Mouse (Mus musculus) hindbrain, embryonic 15.5 days (tissue): ENCODE measurements around the gene Ada. TPM values are rescaled to one million over a fixed set of nuclear protein-coding genes. Genes with fewer than 3 reads are reported as not detected.
"Not testable (repeated sequence)": the region's sequence is repeated elsewhere in the genome, so short reads cannot be mapped to it uniquely, and the experiment has no call there.

ENCODE experiments used
- ATAC-seq: fragments of 200-750 bp; cut with Nextera tagmentation; 2 replicates; pipeline ENCODE4 v1.8.0; 2017; ENCODE audit warnings: low read depth, moderate number of reproducible peaks, moderate TSS enrichment; ENCODE audit not compliant: low FRiP score
- H3K27ac ChIP-seq: fragments of 300-500 bp; sonication (generic); replicated peaks from 2 replicates; pipeline ENCODE4 v1.5.1; 2015; ENCODE audit warnings: mild to moderate bottlenecking, inconsistent platforms
- H3K27me3 ChIP-seq: fragments of 300-500 bp; sonication (generic); 2 replicates; pipeline ENCODE4 v1.6.1; 2015; ENCODE audit warnings: control low read depth, inconsistent platforms
- H3K36me3 ChIP-seq: fragments of 300-500 bp; sonication (generic); 2 replicates; pipeline ENCODE4 v1.6.1; 2015; ENCODE audit warnings: control low read depth, inconsistent platforms
- H3K4me1 ChIP-seq: fragments of 300-500 bp; sonication (generic); replicated peaks from 2 replicates; pipeline ENCODE4 v1.6.1; 2015; ENCODE audit warnings: control low read depth, inconsistent platforms
- H3K4me2 ChIP-seq: fragments of 300-500 bp; sonication (generic); 2 replicates; pipeline ENCODE4 v1.6.1; 2015; ENCODE audit warnings: moderate library complexity, mild to moderate bottlenecking, inconsistent platforms
- H3K4me3 ChIP-seq: fragments of 300-500 bp; sonication (generic); 2 replicates; pipeline ENCODE4 v1.5.1; 2015; ENCODE audit warnings: mild to moderate bottlenecking, inconsistent platforms
- H3K9ac ChIP-seq: fragments of 300-500 bp; sonication (generic); 2 replicates; pipeline ENCODE4 v1.6.1; 2015; ENCODE audit warnings: inconsistent platforms
- H3K9me3 ChIP-seq: fragments of 300-500 bp; sonication (generic); 2 replicates; pipeline ENCODE4 v1.6.1; 2016; ENCODE audit warnings: control low read depth, inconsistent platforms
- WGBS: fragments of 180-500 bp; shearing (Covaris S2); methylation state at CpG from one replicate; pipeline ENCODE4 v1.1.7; 2015; 5-methylcytosine and 5-hydroxymethylcytosine counted together
- polyA plus RNA-seq: library from polyadenylated mRNA; unstranded; fragments of >200 nt; fragmentation: Nextera tagmentation; extraction: Ambion mirVana; gene quantifications from 2 replicates; pipeline ENCODE4 v1.2.1, GENCODE M21; 2015

The Ada gene
- polyA plus RNA-seq, 1 experiment from 2014 or later = 4.2 TPM

DNA sequence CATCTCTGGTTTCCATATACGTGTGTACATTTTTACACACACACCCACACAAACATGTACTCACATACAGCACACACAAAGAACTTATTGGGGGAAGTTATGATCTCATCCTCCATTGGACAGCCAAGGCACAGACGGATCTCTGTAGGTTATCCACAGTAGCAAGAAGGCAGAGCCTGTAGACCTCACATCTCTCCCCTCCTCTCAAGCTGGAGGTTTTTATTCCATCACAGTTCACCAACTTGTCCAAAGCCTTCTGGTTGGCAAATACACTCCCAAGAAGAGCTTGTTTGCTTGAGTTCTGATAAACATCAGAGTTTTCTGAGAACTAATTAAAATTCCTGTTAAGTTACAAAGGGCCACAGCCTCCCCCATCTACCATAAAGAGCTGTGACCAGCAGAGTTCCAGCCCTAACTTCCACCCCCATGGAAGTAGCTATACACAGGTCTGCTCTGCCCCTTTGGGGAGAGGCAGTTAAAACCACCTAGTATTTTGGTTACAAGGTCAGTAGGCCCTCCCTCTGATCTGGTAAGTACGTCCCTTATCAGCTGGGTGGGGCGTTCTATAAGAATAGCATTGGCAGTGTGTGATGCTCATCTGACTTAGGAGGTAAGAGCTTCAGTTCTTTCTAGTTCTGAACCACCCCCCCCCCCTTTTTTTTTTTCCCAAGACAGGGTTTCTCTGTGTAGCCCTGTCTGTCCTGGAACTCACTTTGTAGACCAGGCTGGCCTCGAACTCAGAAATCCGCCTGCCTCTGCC is 58.0 kb downstream of the Ada start:
- ATAC-seq = no peak
- WGBS = 95% methylated on average over 6 of the region's 6 CpGs
- Histone ChIP-seq H3K4me3 (no peak overlapping the region), H3K4me1 (peaks cover 16% of the 10 kb centered on the region), H3K9ac (no peak overlapping the region), H3K4me2 (no peak overlapping the region), H3K27ac (no peak overlapping the region), H3K9me3 (no peaks in the 10 kb centered on the region), H3K27me3 (no peaks in the 10 kb centered on the region), H3K36me3 (no peaks in the 10 kb centered on the region)

GRCm38 (mm10) chr2:163690409-163691304 is 59.4 kb downstream of the Ada start:
- no peak overlapping the region for H3K4me2 ChIP-seq
- peaks cover 16% of the 10 kb centered on the region for H3K4me1 ChIP-seq
- no peak; the same call in 1 of the 2 replicates for ATAC-seq
- H3K9ac ChIP-seq = no peak overlapping the region
- no peaks in the 10 kb centered on the region for H3K9me3 ChIP-seq
- H3K27me3 ChIP-seq = no peaks in the 10 kb centered on the region
- WGBS = 54% methylated on average over 8 of the region's 8 CpGs
- H3K36me3 ChIP-seq = no peaks in the 10 kb centered on the region
- H3K4me3 ChIP-seq = no peak overlapping the region
- H3K27ac ChIP-seq = 0 out of 2 replicates have a peak overlapping the region, but pooled peaks have one; percentile 44

DNA sequence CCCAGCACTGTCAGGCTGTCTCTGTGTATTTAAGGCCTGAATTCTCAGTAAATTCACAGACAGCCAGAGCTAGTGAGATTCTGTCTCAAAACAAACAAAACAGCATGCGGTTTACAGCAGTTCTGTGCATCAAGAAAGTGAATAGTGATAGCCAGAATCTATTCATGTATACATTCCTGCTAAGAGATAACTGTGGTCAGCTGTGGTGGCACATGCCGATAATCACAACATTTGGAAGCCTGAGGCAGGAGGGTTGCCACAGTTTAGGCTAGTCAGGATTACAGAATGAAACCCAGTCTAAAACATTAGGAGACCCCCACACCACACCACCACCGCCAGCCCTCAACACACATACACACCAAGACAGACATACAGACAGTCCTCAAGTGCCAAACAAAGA is 60.3 kb downstream of the Ada start:
- Histone ChIP-seq H3K4me2 (no peak overlapping the region), H3K36me3 (no peaks in the 10 kb centered on the region), H3K4me3 (no peak overlapping the region), H3K4me1 (peaks cover 16% of the 10 kb centered on the region), H3K9ac (no peak overlapping the region), H3K27me3 (no peaks in the 10 kb centered on the region), H3K27ac (peak overlapping the region; percentile 9; the same call in 1 of the 2 replicates), H3K9me3 (no peaks in the 10 kb centered on the region)
- WGBS = 81% methylated on average over 3 of the region's 3 CpGs
- no peak for ATAC-seq

DNA sequence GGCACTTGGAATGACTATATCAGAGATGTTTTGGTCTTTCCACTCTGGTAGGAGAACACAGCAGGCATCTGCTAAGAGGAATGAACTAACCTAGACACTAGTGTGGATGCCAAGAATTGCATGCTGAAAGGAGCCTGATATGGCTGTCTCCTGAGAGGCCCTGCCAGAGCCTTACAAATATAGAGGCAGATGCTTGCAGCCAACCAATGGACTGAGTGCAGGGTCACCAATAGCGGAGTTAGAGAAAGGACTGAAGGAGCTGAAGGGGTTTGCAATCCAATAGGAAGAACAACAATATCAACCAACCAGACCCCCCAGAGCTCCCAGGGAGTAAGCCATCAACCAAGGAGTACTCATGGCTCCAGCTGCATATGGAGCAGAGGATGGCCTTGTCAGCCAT is 61.7 kb downstream of the Ada start:
- not testable (repeated sequence) for H3K27me3 ChIP-seq, ATAC-seq, H3K36me3 ChIP-seq, H3K9me3 ChIP-seq, H3K4me3 ChIP-seq, H3K27ac ChIP-seq, H3K9ac ChIP-seq, H3K4me2 ChIP-seq
- WGBS = 93% methylated on average over 1 of the region's 1 CpGs
- H3K4me1 ChIP-seq = peaks cover 11% of the 10 kb centered on the region

- peaks cover 8% of the 10 kb centered on the region for H3K4me1 ChIP-seq
- no peak overlapping the region for H3K9ac ChIP-seq
- H3K9me3 ChIP-seq = no peaks in the 10 kb centered on the region
- no peak for ATAC-seq
- no peak overlapping the region for H3K4me2 ChIP-seq
- no peak overlapping the region for H3K27ac ChIP-seq
- no peak overlapping the region for H3K4me3 ChIP-seq
- WGBS = 80% methylated on average over 3 of the region's 3 CpGs
- H3K36me3 ChIP-seq = no peaks in the 10 kb centered on the region
- H3K27me3 ChIP-seq = no peaks in the 10 kb centered on the region
These were observed 63.2 kb downstream of the Ada start for GRCm38 (mm10) chr2:163686886-163687285.

DNA sequence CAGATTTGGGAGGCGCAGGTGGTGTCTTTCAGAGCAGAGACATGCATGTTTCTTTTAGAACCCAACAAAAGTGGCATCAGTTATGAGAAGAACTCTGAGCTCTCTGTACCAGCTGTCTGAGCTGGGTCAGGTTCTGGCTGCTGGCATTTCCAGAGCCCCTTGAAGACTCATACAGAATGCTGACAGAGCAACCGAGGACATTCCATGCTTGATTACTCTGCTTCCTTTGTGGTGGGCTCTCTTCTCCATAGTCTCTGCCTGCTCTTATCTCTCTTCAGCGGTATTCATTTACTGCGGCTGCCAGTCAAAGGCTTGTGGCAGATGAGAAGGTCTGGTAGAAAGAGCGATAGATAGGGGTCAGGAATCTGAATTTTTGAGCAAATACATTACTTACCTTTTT is 63.8 kb downstream of the Ada start:
- H3K27ac ChIP-seq = no peak overlapping the region
- no peaks in the 10 kb centered on the region for H3K27me3 ChIP-seq
- no peaks in the 10 kb centered on the region for H3K9me3 ChIP-seq
- no peak for ATAC-seq
- H3K4me3 ChIP-seq = no peak overlapping the region
- 78% methylated on average over 5 of the region's 5 CpGs for WGBS
- no peak overlapping the region for H3K4me2 ChIP-seq
- no peaks in the 10 kb centered on the region for H3K36me3 ChIP-seq
- no peak overlapping the region for H3K9ac ChIP-seq
- H3K4me1 ChIP-seq = peaks cover 8% of the 10 kb centered on the region

GRCm38 (mm10) chr2:163685761-163686200 is 64.3 kb downstream of the Ada start:
- Histone ChIP-seq H3K9ac (no peak overlapping the region), H3K4me1 (peaks cover 5% of the 10 kb centered on the region), H3K9me3 (no peaks in the 10 kb centered on the region), H3K27me3 (no peaks in the 10 kb centered on the region), H3K4me2 (no peak overlapping the region), H3K36me3 (no peaks in the 10 kb centered on the region), H3K27ac (peak overlapping the region; percentile 28; the same call in 1 of the 2 replicates), H3K4me3 (no peak overlapping the region)
- 74% methylated on average over 6 of the region's 6 CpGs for WGBS
- no peak for ATAC-seq

DNA sequence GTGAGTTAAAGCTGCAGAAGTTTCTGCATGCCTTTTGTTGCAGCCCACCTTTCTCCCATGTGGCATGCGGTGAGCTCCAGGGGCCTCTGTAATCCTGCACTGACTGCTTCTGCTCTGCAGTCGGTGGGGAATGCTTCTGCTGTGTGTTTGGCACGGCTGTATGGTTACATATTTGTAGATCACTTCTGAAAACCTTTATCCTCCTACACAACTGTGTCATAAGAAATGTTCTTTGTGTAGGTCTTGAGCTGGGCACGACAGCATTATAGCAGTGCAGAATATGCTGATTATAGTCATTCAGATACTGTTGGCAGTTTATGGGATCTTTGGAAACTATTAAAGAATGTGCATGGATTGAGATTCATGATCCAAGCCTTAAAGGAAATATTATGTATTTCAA is 64.8 kb downstream of the Ada start:
- H3K9me3 ChIP-seq = no peaks in the 10 kb centered on the region
- WGBS = 69% methylated on average over 4 of the region's 4 CpGs
- no peaks in the 10 kb centered on the region for H3K27me3 ChIP-seq
- no peak for ATAC-seq
- H3K4me1 ChIP-seq = peaks cover 1% of the 10 kb centered on the region
- no peaks in the 10 kb centered on the region for H3K36me3 ChIP-seq
- H3K4me2 ChIP-seq = no peak overlapping the region
- H3K4me3 ChIP-seq = no peak overlapping the region
- peak overlapping the region; percentile 28; the same call in 1 of the 2 replicates for H3K27ac ChIP-seq
- H3K9ac ChIP-seq = no peak overlapping the region

GRCm38 (mm10) chr2:163682344-163682743 is 67.7 kb downstream of the Ada start:
- no peak overlapping the region for H3K9ac ChIP-seq
- H3K27ac ChIP-seq = no peak overlapping the region
- WGBS = 94% methylated on average over 2 of the region's 2 CpGs
- H3K27me3 ChIP-seq = no peaks in the 10 kb centered on the region
- no peak overlapping the region for H3K4me2 ChIP-seq
- no peaks in the 10 kb centered on the region for H3K9me3 ChIP-seq
- no peak for ATAC-seq
- no peaks in the 10 kb centered on the region for H3K36me3 ChIP-seq
- no peaks in the 10 kb centered on the region; the same call in 1 of the 2 replicates for H3K4me1 ChIP-seq
- H3K4me3 ChIP-seq = no peak overlapping the region

- ATAC-seq = no peak
- H3K4me2 ChIP-seq = no peak overlapping the region
- peaks cover 9% of the 10 kb centered on the region for H3K4me1 ChIP-seq
- no peak overlapping the region for H3K9ac ChIP-seq
- WGBS = 91% methylated on average over 3 of the region's 3 CpGs
- no peaks in the 10 kb centered on the region for H3K36me3 ChIP-seq
- H3K27ac ChIP-seq = no peak overlapping the region
- H3K27me3 ChIP-seq = no peaks in the 10 kb centered on the region
- no peaks in the 10 kb centered on the region for H3K9me3 ChIP-seq
- H3K4me3 ChIP-seq = no peak overlapping the region
These were observed 73.3 kb downstream of the Ada start for GRCm38 (mm10) chr2:163676745-163677144.
